Mouse (Mus musculus) limb, embryonic 12.5 days (tissue): ENCODE measurements at regions not wholly inside any gene's neighbourhood (a gene's known extent, or its start where the extent isn't known, plus 50 kb on each side); places are given as distances from the start of the nearest gene placed in this dataset.
"Not testable (repeated sequence)": the region's sequence is repeated elsewhere in the genome, so short reads cannot be mapped to it uniquely, and the experiment has no call there.

ENCODE experiments used
- ATAC-seq: fragments of 200-750 bp; cut with Nextera tagmentation; 2 replicates; pipeline ENCODE4 v1.8.0; 2017; ENCODE audit warnings: low read depth, moderate TSS enrichment; ENCODE audit not compliant: insufficient number of reproducible peaks, insufficient read depth, low FRiP score, low TSS enrichment
- H3K27ac ChIP-seq: fragments of 300-500 bp; sonication (generic); 2 replicates; pipeline ENCODE4 v1.5.1; 2016; ENCODE audit warnings: mild to moderate bottlenecking, moderate library complexity
- H3K27me3 ChIP-seq: fragments of 300-500 bp; sonication (generic); 2 replicates; pipeline ENCODE4 v1.6.1; 2016; ENCODE audit warnings: mild to moderate bottlenecking, moderate library complexity
- H3K36me3 ChIP-seq: fragments of 300-500 bp; sonication (generic); 2 replicates; pipeline ENCODE4 v1.6.1; 2016; ENCODE audit warnings: mild to moderate bottlenecking, moderate library complexity
- H3K4me1 ChIP-seq: fragments of 300-500 bp; sonication (generic); replicated peaks from 2 replicates; pipeline ENCODE4 v1.6.1; 2016
- H3K4me2 ChIP-seq: fragments of 300-500 bp; sonication (generic); 2 replicates; pipeline ENCODE4 v1.6.1; 2016; ENCODE audit warnings: mild to moderate bottlenecking, moderate library complexity
- H3K4me3 ChIP-seq: fragments of 300-500 bp; sonication (generic); replicated peaks from 2 replicates; pipeline ENCODE4 v1.5.1; 2016; ENCODE audit warnings: mild to moderate bottlenecking
- H3K9ac ChIP-seq: fragments of 300-500 bp; sonication (generic); replicated peaks from 2 replicates; pipeline ENCODE4 v1.6.1; 2016; ENCODE audit warnings: mild to moderate bottlenecking, moderate library complexity
- H3K9me3 ChIP-seq: fragments of 300-500 bp; sonication (generic); 2 replicates; pipeline ENCODE4 v1.6.1; 2016; ENCODE audit warnings: mild to moderate bottlenecking, moderate library complexity
- WGBS: fragments of 180-500 bp; shearing (Covaris S2); methylation state at CpG from one replicate; pipeline ENCODE4 v1.1.7; 2016; 5-methylcytosine and 5-hydroxymethylcytosine counted together

- ATAC-seq: no peak
- H3K9ac ChIP-seq: no peak overlapping the region
- no peak overlapping the region for H3K4me2 ChIP-seq
- H3K27ac ChIP-seq: no peak overlapping the region
- H3K36me3 ChIP-seq: no peaks in the 10 kb centered on the region
- WGBS: 92% methylated on average over 2 of the region's 2 CpGs
- no peak overlapping the region for H3K4me3 ChIP-seq
- no peaks in the 10 kb centered on the region for H3K9me3 ChIP-seq
- H3K27me3 ChIP-seq: no peaks in the 10 kb centered on the region
- peaks cover 12% of the 10 kb centered on the region for H3K4me1 ChIP-seq
Measured at GRCm38 (mm10) chr3:81809604-81810003, 122.8 kb upstream of the Ctso start.

- no peak for ATAC-seq
- 66% methylated on average over 2 of the region's 2 CpGs for WGBS
- no peak overlapping the region for H3K9ac ChIP-seq
- H3K27me3 ChIP-seq: no peaks in the 10 kb centered on the region
- no peaks in the 10 kb centered on the region for H3K4me1 ChIP-seq
- H3K4me3 ChIP-seq: no peak overlapping the region
- H3K36me3 ChIP-seq: no peaks in the 10 kb centered on the region
- no peak overlapping the region for H3K4me2 ChIP-seq
- H3K27ac ChIP-seq: no peak overlapping the region
- H3K9me3 ChIP-seq: no peaks in the 10 kb centered on the region
Measured at GRCm38 (mm10) chr3:81820304-81820703, 112.1 kb upstream of the Ctso start.

GRCm38 (mm10) chr3:81829525-81829924 is 102.9 kb upstream of the Ctso start:
- Histone ChIP-seq H3K9me3 (no peaks in the 10 kb centered on the region), H3K4me1 (no peaks in the 10 kb centered on the region), H3K36me3 (no peaks in the 10 kb centered on the region), H3K9ac (no peak overlapping the region), H3K4me2 (no peak overlapping the region), H3K27me3 (no peaks in the 10 kb centered on the region), H3K27ac (no peak overlapping the region), H3K4me3 (no peak overlapping the region)
- ATAC-seq: no peak
- WGBS: 83% methylated on average over 2 of the region's 2 CpGs

GRCm38 (mm10) chr3:81829966-81830599 is 102.3 kb upstream of the Ctso start:
- ATAC-seq: no peak
- Histone ChIP-seq H3K9me3 (no peaks in the 10 kb centered on the region), H3K27me3 (no peaks in the 10 kb centered on the region), H3K9ac (no peak overlapping the region), H3K4me1 (no peaks in the 10 kb centered on the region), H3K27ac (no peak overlapping the region), H3K36me3 (no peaks in the 10 kb centered on the region), H3K4me2 (no peak overlapping the region), H3K4me3 (no peak overlapping the region)

- H3K9ac ChIP-seq: no peak overlapping the region
- peak; percentile 42 for ATAC-seq
- no peaks in the 10 kb centered on the region for H3K9me3 ChIP-seq
- peaks cover 11% of the 10 kb centered on the region; the same call in 1 of the 2 replicates for H3K4me1 ChIP-seq
- H3K36me3 ChIP-seq: no peaks in the 10 kb centered on the region
- peak overlapping the region; percentile 13; the same call in 1 of the 2 replicates for H3K4me3 ChIP-seq
- H3K4me2 ChIP-seq: peak overlapping the region; percentile 46
- no peaks in the 10 kb centered on the region for H3K27me3 ChIP-seq
- 4% methylated on average over 11 of the region's 11 CpGs for WGBS
- 0 out of 2 replicates have a peak overlapping the region, but pooled peaks have one; percentile 1 for H3K27ac ChIP-seq
Measured at GRCm38 (mm10) chr3:81835380-81836157, 96.8 kb upstream of the Ctso start.

- WGBS: 80% methylated on average over 7 of the region's 7 CpGs
Measured at GRCm38 (mm10) chr3:81836478-81836877, 95.9 kb upstream of the Ctso start.

GRCm38 (mm10) chr3:81838121-81838520 is 94.3 kb upstream of the Ctso start:
- WGBS: 95% methylated on average over 9 of the region's 9 CpGs
- not testable (repeated sequence) for H3K27me3 ChIP-seq, ATAC-seq, H3K36me3 ChIP-seq, H3K4me3 ChIP-seq, H3K27ac ChIP-seq, H3K9me3 ChIP-seq, H3K4me2 ChIP-seq, H3K9ac ChIP-seq
- H3K4me1 ChIP-seq: peaks cover 11% of the 10 kb centered on the region; the same call in 1 of the 2 replicates

More at GRCm38 (mm10) chr3:81836478-81836877, 95.9 kb upstream of the Ctso start:
- ATAC-seq: no peak
- Histone ChIP-seq H3K9me3 (no peaks in the 10 kb centered on the region), H3K9ac (no peak overlapping the region), H3K27ac (no peak overlapping the region), H3K4me1 (peaks cover 11% of the 10 kb centered on the region; the same call in 1 of the 2 replicates), H3K27me3 (no peaks in the 10 kb centered on the region), H3K4me2 (no peak overlapping the region), H3K4me3 (no peak overlapping the region), H3K36me3 (no peaks in the 10 kb centered on the region)

- Histone ChIP-seq H3K9ac (no peak overlapping the region), H3K27me3 (no peaks in the 10 kb centered on the region), H3K27ac (no peak overlapping the region), H3K4me2 (no peak overlapping the region), H3K36me3 (no peaks in the 10 kb centered on the region), H3K9me3 (no peaks in the 10 kb centered on the region), H3K4me3 (no peak overlapping the region), H3K4me1 (no peaks in the 10 kb centered on the region)
- WGBS: 82% methylated on average over 1 of the region's 1 CpGs
- ATAC-seq: no peak
Measured at GRCm38 (mm10) chr3:81864487-81864886, 67.9 kb upstream of the Ctso start.
